Mouse (Mus musculus) CH12.LX (cell line): ENCODE measurements around the gene Banf1. TPM values are rescaled to one million over a fixed set of nuclear protein-coding genes. Genes with fewer than 3 reads are reported as not detected.

Experiments used
- DNase-seq: peaks from one replicate; pipeline ENCODE4 v3.0.0-alpha.2; 2013; ENCODE audit errors: extremely low read depth
- H3K27ac ChIP-seq: 2 replicates; pipeline ENCODE4 v1.5.1; 2012; ENCODE audit warnings: low read depth, mild to moderate bottlenecking, control low read depth, moderate library complexity; ENCODE audit not compliant: insufficient read depth
- H3K27me3 ChIP-seq: replicated peaks from 2 replicates; pipeline ENCODE3; 2012; ENCODE audit warnings: inconsistent platforms
- H3K36me3 ChIP-seq, 2 experiments: replicated peaks in 1 of 2; 2 replicates each; pipeline versions ENCODE3 to v1.6.1; 2012; ENCODE audit warnings: inconsistent platforms in 1 of 2, low read length in 1 of 2, mild to moderate bottlenecking in 1 of 2, mixed read lengths in 1 of 2, moderate library complexity in 1 of 2; ENCODE audit not compliant: control insufficient read depth in 1 of 2, insufficient read depth in 1 of 2
- H3K4me1 ChIP-seq, 2 experiments: 2 replicates each; pipeline ENCODE4 v1.6.1; 2012; ENCODE audit warnings: inconsistent platforms in 1 of 2, moderate library complexity in 1 of 2; ENCODE audit not compliant: insufficient read depth in 2 of 2, control insufficient read depth in 1 of 2
- H3K4me2 ChIP-seq: 2 replicates; pipeline ENCODE4 v1.6.1; 2012; ENCODE audit warnings: low read depth, mild to moderate bottlenecking, control low read depth; ENCODE audit not compliant: poor library complexity, insufficient read depth, severe bottlenecking
- H3K4me3 ChIP-seq, 3 experiments: fragments of 150-350 bp in 1 of 3; sonication (generic) in 1 of 3; replicated peaks in 1 of 3; 2 replicates each; pipeline versions ENCODE3 to v1.5.1; 2011 to 2012; ENCODE audit warnings: low read depth in 2 of 3, low read length in 2 of 3, mild to moderate bottlenecking in 2 of 3, moderate library complexity in 2 of 3, control low read depth in 1 of 3, improper control_type of control experiment in 1 of 3, inconsistent platforms in 1 of 3, mixed read lengths in 1 of 3; ENCODE audit not compliant: poor library complexity in 1 of 3
- H3K79me2 ChIP-seq: replicated peaks from 2 replicates; pipeline ENCODE4 v1.6.1; 2012; ENCODE audit warnings: mild to moderate bottlenecking, moderate library complexity; ENCODE audit not compliant: control insufficient read depth, poor library complexity, insufficient read depth, severe bottlenecking; ENCODE audit errors: extremely low read depth
- H3K9ac ChIP-seq: 2 replicates; pipeline ENCODE4 v1.6.1; 2012; ENCODE audit warnings: low read depth, mild to moderate bottlenecking, control low read depth, moderate library complexity; ENCODE audit not compliant: insufficient read depth
- H3K9me3 ChIP-seq: replicated peaks from 2 replicates; pipeline ENCODE3; 2012; ENCODE audit warnings: low read length, inconsistent platforms, mixed read lengths
- CTCF ChIP-seq, 2 experiments: IDR thresholded peaks in 1 of 2; conservative IDR thresholded peaks in 1 of 2; 2 replicates each; pipeline ENCODE4 v1.5.1; 2011 to 2012; ENCODE audit warnings: low read depth in 2 of 2, low read length in 2 of 2, improper control_type of control experiment in 1 of 2, inconsistent platforms in 1 of 2, mild to moderate bottlenecking in 1 of 2, moderate library complexity in 1 of 2
- E2F4 ChIP-seq: IDR thresholded peaks from 2 replicates; pipeline ENCODE4 v1.6.1; 2011; ENCODE audit warnings: low read depth, low read length, improper control_type of control experiment; ENCODE audit not compliant: insufficient replicate concordance
- ETS1 ChIP-seq: conservative IDR thresholded peaks from 2 replicates; pipeline ENCODE4 v1.6.1; 2012; ENCODE audit warnings: low read depth, mild to moderate bottlenecking, inconsistent platforms, low read length, improper control_type of control experiment, moderate library complexity
- GABPA ChIP-seq: IDR thresholded peaks from 2 replicates; pipeline ENCODE4 v1.6.1; 2012; ENCODE audit warnings: low read depth, low read length, improper control_type of control experiment, inconsistent platforms; ENCODE audit not compliant: insufficient replicate concordance
- HCFC1 ChIP-seq: IDR thresholded peaks from 2 replicates; pipeline ENCODE4 v1.6.1; 2012; ENCODE audit warnings: low read depth, mild to moderate bottlenecking, inconsistent platforms, low read length, improper control_type of control experiment
- JUND ChIP-seq: conservative IDR thresholded peaks from 2 replicates; pipeline ENCODE4 v1.6.1; 2011; ENCODE audit warnings: low read depth, low read length, improper control_type of control experiment
- KAT2A ChIP-seq: IDR thresholded peaks from 2 replicates; pipeline ENCODE4 v1.6.1; 2012; ENCODE audit warnings: low read length, improper control_type of control experiment, inconsistent platforms; ENCODE audit not compliant: insufficient replicate concordance
- MAFK ChIP-seq: IDR thresholded peaks from 2 replicates; pipeline ENCODE4 v1.6.1; 2011; ENCODE audit warnings: low read length, improper control_type of control experiment; ENCODE audit not compliant: insufficient replicate concordance
- MXI1 ChIP-seq: IDR thresholded peaks from 2 replicates; pipeline ENCODE4 v1.6.1; 2011; ENCODE audit warnings: mild to moderate bottlenecking, low read depth, low read length, improper control_type of control experiment
- MYC ChIP-seq: IDR thresholded peaks from 2 replicates; pipeline ENCODE4 v1.6.1; 2011; ENCODE audit warnings: low read depth, mild to moderate bottlenecking, improper control_type of control experiment, low read length
- PAX5 ChIP-seq: IDR thresholded peaks from 2 replicates; pipeline ENCODE4 v1.6.1; 2012; ENCODE audit warnings: low read length, inconsistent platforms, mixed read lengths
- POLR2AphosphoS2 ChIP-seq: IDR thresholded peaks from 2 replicates; pipeline ENCODE4 v1.6.1; 2011; ENCODE audit warnings: low read depth, low read length, improper control_type of control experiment
- RAD21 ChIP-seq: IDR thresholded peaks from 2 replicates; pipeline ENCODE4 v1.6.1; 2011; ENCODE audit warnings: low read depth, mild to moderate bottlenecking, low read length, improper control_type of control experiment, moderate library complexity
- RCOR1 ChIP-seq: conservative IDR thresholded peaks from 2 replicates; pipeline ENCODE4 v1.6.1; 2012; ENCODE audit warnings: low read depth, mild to moderate bottlenecking, inconsistent platforms, low read length, improper control_type of control experiment
- SMC3 ChIP-seq: IDR thresholded peaks from 2 replicates; pipeline ENCODE4 v1.6.1; 2011; ENCODE audit warnings: low read depth, low read length, improper control_type of control experiment
- TCF12 ChIP-seq: IDR thresholded peaks from 2 replicates; pipeline ENCODE4 v1.6.1; 2014; ENCODE audit warnings: low read depth, mild to moderate bottlenecking, inconsistent platforms, low read length, improper control_type of control experiment
- USF1 ChIP-seq: IDR thresholded peaks from 2 replicates; pipeline ENCODE4 v1.6.1; 2014; ENCODE audit warnings: low read depth, mild to moderate bottlenecking, inconsistent platforms, low read length, improper control_type of control experiment
- ZKSCAN1 ChIP-seq: IDR thresholded peaks from 2 replicates; pipeline ENCODE4 v1.6.1; 2012; ENCODE audit warnings: low read depth, inconsistent platforms, low read length, improper control_type of control experiment, borderline replicate concordance
- ZNF384 ChIP-seq: IDR thresholded peaks from 2 replicates; pipeline ENCODE4 v1.6.1; 2012; ENCODE audit warnings: low read depth, low read length, improper control_type of control experiment, inconsistent platforms
- dilution Hi-C: fragments of 300-500 bp; cut with MboI; formaldehyde crosslinking; loops from 2 replicates; pipeline ENCODE4 v1.14.3; 2020; ENCODE audit warnings: low sequenced_read_pairs; ENCODE audit not compliant: extremely low pct_unique_long_range_greater_than_20kb, extremely low pct_ligation_motif_present
- in situ Hi-C: fragments of 300-500 bp; cut with MboI; formaldehyde crosslinking; loops from 3 replicates; pipeline ENCODE4 v1.14.3; 2019; ENCODE audit warnings: low sequenced_read_pairs, low pct_ligation_motif_present, low pct_unique_long_range_greater_than_20kb, mixed read lengths
- polyA plus RNA-seq: library from polyadenylated mRNA; unstranded; fragments of >175 nt; gene quantifications from 2 replicates; pipeline ENCODE4 v1.2.1, GENCODE M21; 2012; ENCODE audit warnings: low read depth; ENCODE audit not compliant: insufficient read length
- total RNA-seq, 2 experiments: library from RNA; depleted of rRNA; stranded (reverse); fragments of 300-350 nt in 1 of 2; fragments of >200 nt in 1 of 2; gene quantifications; 2 replicates each; pipeline ENCODE4 v1.2.3; 2012 to 2014

Banf1 gene
- total and polyA plus RNA-seq, 3 experiments, result 176 to 450 (median 273) TPM

GRCm38 (mm10) chr19:5348526-5349501, 18.2 kb downstream of the Banf1 start:
- Histone ChIP-seq H3K9me3 (no peaks in the 10 kb centered on the region), H3K4me1 (peaks cover 5 to 18% of the 10 kb centered on the region in 2 experiments), H3K4me3 (no peak overlapping the region), H3K27me3 (no peaks in the 10 kb centered on the region), H3K36me3 (no peaks in the 10 kb centered on the region), H3K9ac (no peak overlapping the region), H3K79me2 (no peaks in the 10 kb centered on the region), H3K27ac (no peak overlapping the region), H3K4me2 (peak overlapping the region; percentile 33)
- dilution Hi-C loops, result no loop called here
- DNase-seq, result no peak
- no peak for TF ChIP-seq RCOR1
- no peak for TF ChIP-seq PAX5
- TF ChIP-seq MXI1, result no peak
- TF ChIP-seq RAD21, result peak; percentile 78
- TF ChIP-seq E2F4, result no peak
- peak; percentile 35 to 84; a peak in 3 of 4 replicates for TF ChIP-seq CTCF (conservative IDR thresholded peaks at IDR 0.05 in 1 of 2, IDR thresholded peaks at IDR 0.05 in 1 of 2; ENCODE audit: low read depth in 2 of 2, low read length in 2 of 2)
- TF ChIP-seq TCF12, result no peak
- TF ChIP-seq POLR2AphosphoS2, result no peak
- TF ChIP-seq ZNF384, result no peak
- TF ChIP-seq SMC3, result peak; percentile 74
- TF ChIP-seq KAT2A, result no peak
- TF ChIP-seq MYC, result no peak
- no peak for TF ChIP-seq ZKSCAN1
- TF ChIP-seq MAFK, result no peak
- no peak for TF ChIP-seq JUND
- no peak for TF ChIP-seq GABPA
- in situ Hi-C loops, result no loop called here

GRCm38 (mm10) chr19:5348064-5348463, 18.9 kb downstream of the Banf1 start:
- H3K27me3 ChIP-seq, result no peaks in the 10 kb centered on the region
- no peak overlapping the region for H3K4me2 ChIP-seq
- H3K4me1 ChIP-seq, result peaks cover 5 to 18% of the 10 kb centered on the region in 2 experiments
- no peaks in the 10 kb centered on the region for H3K36me3 ChIP-seq
- no peak overlapping the region for H3K4me3 ChIP-seq
- DNase-seq, result no peak
- no peak overlapping the region for H3K27ac ChIP-seq
- TF ChIP-seq USF1, result no peak
- no peak for TF ChIP-seq HCFC1
- no peak for TF ChIP-seq ETS1
- dilution Hi-C loops, result no loop called here
- in situ Hi-C loops, result no loop called here
- H3K79me2 ChIP-seq, result no peaks in the 10 kb centered on the region
- H3K9ac ChIP-seq, result no peak overlapping the region
- no peaks in the 10 kb centered on the region for H3K9me3 ChIP-seq
